Mouse (Mus musculus) gonadal fat pad, adult 2 months (tissue): ENCODE data around the gene Tmem210. TPM values are rescaled to one million over a fixed set of nuclear protein-coding genes. Genes with fewer than 3 reads are reported as not detected.

ENCODE experiments used
- DNase-seq: peaks from one replicate; pipeline ENCODE4 v3.0.0-alpha.2; 2012; ENCODE audit warnings: low read depth
- polyA plus RNA-seq: library from polyadenylated mRNA; depleted of rRNA; stranded (reverse); fragments of >200 nt; gene quantifications from 2 replicates; pipeline ENCODE4 v1.2.3, GENCODE M21; 2012

Gene Tmem210
- polyA plus RNA-seq, 1 experiment, result 2.0 TPM

GRCm38 (mm10) chr2:25264851-25265250, 23.1 kb upstream of the Tmem210 start:
- DNase-seq, result no peak

GRCm38 (mm10) chr2:25265897-25266656, 21.9 kb upstream of the Tmem210 start:
- DNase-seq, result no peak

GRCm38 (mm10) chr2:25266720-25267119, 21.2 kb upstream of the Tmem210 start:
- no peak for DNase-seq

DNA sequence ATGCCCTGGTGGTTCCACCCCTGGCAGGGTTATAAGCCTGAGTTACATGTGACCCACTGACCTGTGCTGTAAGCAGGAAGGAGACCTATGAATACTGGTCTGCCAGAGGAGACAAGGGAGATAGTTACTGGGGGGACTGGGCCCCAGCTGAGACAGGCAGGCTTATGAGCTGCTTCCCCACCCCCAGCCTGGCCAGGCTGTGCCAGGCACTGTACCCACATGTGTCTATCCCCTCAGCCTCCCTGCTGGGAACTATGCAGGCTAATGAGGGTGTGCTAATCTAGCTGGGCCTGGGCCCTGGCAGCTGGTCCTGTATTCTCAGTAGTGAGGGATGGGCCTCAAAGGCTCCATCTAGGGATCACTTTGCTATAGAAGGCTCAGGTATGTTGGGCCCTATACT, 20.7 kb upstream of the Tmem210 start:
- no peak for DNase-seq

DNA sequence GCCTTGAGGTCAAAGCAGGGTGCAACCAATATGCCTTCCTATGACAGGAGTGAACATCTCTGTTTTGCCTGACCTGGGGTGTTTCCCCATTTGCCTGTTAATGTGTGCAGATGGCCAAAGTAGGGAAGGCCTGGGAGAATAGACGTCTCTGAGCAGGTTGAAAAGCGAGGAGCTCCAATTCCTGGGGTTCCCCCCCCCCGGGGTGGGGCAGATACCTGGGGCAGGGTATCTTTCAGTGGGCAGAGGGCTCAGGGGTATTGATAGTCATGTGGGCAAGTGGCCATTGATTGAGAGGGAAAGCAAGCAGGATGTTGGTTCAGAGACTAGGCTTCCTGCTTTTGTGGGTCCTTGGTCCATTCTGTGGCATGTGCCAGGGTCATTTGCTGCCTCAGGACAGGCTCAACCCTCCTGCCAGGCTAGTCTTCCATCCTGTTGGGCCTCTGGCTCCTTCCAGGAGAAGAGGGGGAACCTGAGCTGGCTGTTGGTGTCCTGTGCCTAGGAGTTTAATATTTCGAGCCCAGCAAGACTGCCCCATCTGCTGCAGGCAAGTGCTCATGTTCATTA, 20.1 kb upstream of the Tmem210 start:
- DNase-seq, result no peak

- DNase-seq, result peak; percentile 62
These were observed 16.0 kb upstream of the Tmem210 start, which contains the start of the genes Ssna1 and Anapc2 for GRCm38 (mm10) chr2:25271827-25272511. Ssna1 (minus strand) TSS chr2:25272438. Anapc2 (plus strand) TSS chr2:25272478.

- DNase-seq, result no peak
These were observed 15.4 kb upstream of the Tmem210 start for GRCm38 (mm10) chr2:25272515-25272914.

- no peak for DNase-seq
These were observed 14.9 kb upstream of the Tmem210 start for GRCm38 (mm10) chr2:25273010-25273409.

DNA sequence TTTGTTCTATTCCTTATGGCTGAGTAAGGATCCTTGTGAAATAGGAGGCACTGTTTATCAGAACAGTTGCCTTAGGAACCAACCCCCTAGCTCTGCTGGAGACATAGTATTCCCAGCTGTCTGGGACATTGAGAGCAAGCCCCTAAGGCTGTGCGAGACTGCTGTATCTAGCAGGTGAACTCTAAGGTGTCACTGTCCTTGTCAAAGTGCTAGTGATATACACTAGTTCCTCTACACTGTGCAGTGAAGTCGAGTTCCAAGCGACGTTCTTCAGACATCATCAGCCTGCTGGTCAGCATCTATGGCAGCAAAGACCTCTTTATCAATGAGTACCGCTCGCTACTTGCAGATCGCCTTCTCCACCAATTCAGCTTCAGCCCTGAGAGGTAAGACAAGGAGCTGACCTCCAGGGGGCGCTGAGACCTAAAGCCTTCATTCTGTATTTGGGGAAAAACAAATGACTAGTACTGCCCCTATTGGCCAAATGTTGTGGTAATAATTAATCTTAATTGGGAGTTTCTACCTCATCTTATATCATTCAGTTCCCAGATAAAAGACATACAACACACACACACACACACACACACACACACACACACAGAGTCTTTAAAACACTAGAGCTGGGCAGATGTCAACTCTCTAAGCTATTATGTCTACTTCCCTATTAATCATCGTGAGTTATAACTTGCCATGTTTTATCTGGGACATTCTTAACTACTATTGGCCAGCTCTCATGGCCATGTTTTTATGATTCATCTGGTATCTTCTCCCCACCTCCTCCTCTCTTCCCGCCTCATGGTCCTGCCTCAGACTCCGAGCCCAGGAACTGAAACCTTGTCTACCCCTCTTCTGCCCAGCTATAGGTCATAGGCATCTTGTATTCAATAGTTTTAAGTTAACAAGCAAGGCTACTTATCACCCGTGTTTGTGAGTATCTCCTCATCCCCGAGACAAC, 8.7 kb upstream of the Tmem210 start:
- DNase-seq, result no peak

DNA sequence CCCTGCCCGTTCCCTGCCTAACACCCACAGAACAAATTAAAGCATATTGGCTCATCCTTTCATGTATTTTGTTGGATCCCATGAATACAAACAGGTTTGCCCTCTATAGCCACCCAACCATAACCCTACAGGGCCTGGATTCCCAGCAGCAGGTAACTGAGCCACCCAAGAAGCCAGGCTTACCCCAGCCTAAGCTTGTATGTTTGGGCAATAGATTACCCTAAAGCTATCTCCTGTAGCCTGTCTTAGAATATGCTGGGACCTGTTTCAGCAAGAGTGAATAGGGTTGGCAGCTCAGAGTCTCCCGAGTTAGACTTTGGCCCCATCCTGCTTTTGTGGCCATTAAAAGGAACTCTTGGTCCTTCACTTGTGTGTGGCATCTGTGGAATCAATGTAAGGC, 2.4 kb upstream of the Tmem210 start:
- DNase-seq, result peak; percentile 89

DNA sequence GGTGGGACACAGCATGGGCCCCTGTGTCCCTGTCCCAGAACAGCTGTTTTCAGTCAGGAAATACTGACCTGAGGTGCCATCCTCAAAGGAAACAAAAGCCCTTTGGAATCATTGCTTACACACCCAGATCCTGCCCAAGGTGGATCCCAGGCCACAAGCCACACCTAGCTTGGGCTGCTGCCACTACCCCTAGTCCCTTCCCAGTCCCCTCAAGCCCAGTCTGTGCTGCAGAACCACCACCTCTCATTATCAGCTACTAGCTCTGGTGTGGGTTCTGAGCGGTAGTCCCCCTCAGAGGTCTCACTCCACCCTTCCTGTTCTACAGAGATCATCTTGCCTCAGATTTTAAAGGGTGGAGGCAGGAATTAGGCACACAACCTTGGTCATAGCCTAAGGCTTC, 1.6 kb upstream of the Tmem210 start:
- no peak for DNase-seq

- DNase-seq, result peak; percentile 66
These were observed 908 bp upstream of the Tmem210 start for GRCm38 (mm10) chr2:25286837-25287636.

DNA sequence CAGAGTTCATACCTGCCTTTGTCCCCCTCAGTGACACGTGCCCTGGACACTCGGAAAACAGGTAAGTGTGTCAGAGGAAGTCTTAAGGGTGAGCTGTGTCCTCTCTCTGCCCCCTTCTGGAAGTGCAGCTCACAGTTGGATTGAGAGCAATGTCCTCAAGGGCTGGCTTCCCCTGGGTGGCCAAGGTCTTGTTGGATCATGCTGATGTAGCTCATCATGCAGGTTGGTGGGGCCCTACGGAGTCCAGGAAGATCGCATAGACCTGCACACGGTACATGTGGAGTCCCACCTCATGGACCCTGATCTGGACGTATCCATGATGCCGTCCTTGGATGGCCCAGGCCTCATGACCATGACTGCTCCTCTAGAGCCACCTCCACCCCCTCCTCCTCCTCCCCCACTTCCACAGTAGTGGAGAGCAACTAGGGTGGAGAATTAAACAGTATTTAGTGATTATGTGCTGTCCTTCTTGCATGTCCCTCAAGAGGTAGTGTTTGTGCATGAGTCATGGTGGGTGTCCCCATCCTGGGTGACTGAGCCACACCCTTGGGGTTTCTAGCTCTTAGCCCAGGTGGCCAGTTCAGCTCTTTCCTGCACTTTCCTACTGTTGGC, 895 bp downstream of the Tmem210 start:
- DNase-seq, result no peak

DNA sequence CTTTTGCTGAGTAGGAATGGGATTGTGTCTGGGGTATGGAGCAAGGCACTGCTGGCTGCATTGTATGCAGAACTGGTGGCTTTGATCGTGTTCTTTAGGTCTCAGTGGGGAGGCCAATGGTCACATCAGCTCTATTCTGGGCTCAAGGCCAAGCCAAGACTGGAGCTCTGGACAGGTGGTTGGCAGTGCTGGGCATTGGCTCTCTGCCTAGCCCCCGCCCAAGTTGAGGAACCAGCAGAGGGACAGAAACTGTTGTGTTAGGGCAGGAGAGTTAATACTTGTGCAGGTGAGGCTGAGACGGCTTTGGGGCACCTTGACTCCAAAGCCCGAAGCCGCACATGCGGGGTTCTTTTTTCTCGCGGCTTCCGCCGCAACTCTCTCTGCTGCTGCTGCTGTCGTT, 1.7 kb downstream of the Tmem210 start, which contains the start of gene Lrrc26:
Gene Lrrc26, plus strand, starts transcription at position 265 of the 400 bp plus-strand sequence.
- DNase-seq, result no peak

GRCm38 (mm10) chr2:25290101-25290815, 2.3 kb downstream of the Tmem210 start:
- no peak for DNase-seq

DNA sequence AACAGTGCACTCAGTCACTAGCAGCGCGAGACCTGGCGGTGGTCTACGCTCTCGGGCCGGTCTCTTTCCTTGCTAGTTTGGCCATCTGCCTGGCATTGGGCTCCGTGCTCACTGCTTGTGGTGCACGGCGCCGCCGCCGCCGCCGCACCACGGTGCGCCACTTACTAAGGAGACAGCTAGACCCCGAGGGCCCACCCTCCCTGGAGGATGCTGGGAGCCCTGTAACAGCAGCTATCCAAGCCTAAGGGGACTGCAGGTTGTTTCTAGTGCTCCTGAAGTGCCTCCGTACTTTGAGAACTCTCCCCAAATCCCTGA, 2.8 kb downstream of the Tmem210 start:
- DNase-seq, result no peak

GRCm38 (mm10) chr2:25291184-25292053, 3.5 kb downstream of the Tmem210 start:
- no peak for DNase-seq

GRCm38 (mm10) chr2:25292054-25292544, 4.2 kb downstream of the Tmem210 start:
- DNase-seq, result no peak

GRCm38 (mm10) chr2:25292856-25293255, 4.9 kb downstream of the Tmem210 start:
- no peak for DNase-seq
